Mouse (Mus musculus) forebrain, embryonic 12.5 days (tissue): Measurements from ENCODE around the gene Taf6l. TPM values are rescaled to one million over a fixed set of nuclear protein-coding genes. Genes with fewer than 3 reads are reported as not detected.
A peak's percentile ranks its signal among the peaks of the same experiment; 100 is the strongest.

Experiments used
- ATAC-seq: fragments of 200-750 bp; cut with Nextera tagmentation; 2 replicates; pipeline ENCODE4 v1.8.0; 2017; ENCODE audit warnings: moderate TSS enrichment; ENCODE audit not compliant: low FRiP score
- H3K27ac ChIP-seq: fragments of 300-500 bp; sonication (generic); 2 replicates; pipeline ENCODE4 v1.5.1; 2016; ENCODE audit warnings: mild to moderate bottlenecking
- H3K27me3 ChIP-seq: fragments of 300-500 bp; sonication (generic); 2 replicates; pipeline ENCODE4 v1.6.1; 2016; ENCODE audit warnings: mild to moderate bottlenecking
- H3K36me3 ChIP-seq: fragments of 300-500 bp; sonication (generic); replicated peaks from 2 replicates; pipeline ENCODE4 v1.6.1; 2016; ENCODE audit warnings: mild to moderate bottlenecking
- H3K4me1 ChIP-seq: fragments of 300-500 bp; sonication (generic); 2 replicates; pipeline ENCODE4 v1.6.1; 2016
- H3K4me2 ChIP-seq: fragments of 300-500 bp; sonication (generic); 2 replicates; pipeline ENCODE4 v1.6.1; 2016; ENCODE audit warnings: mild to moderate bottlenecking, moderate library complexity
- H3K4me3 ChIP-seq: fragments of 300-500 bp; sonication (generic); replicated peaks from 2 replicates; pipeline ENCODE4 v1.5.1; 2016; ENCODE audit warnings: mild to moderate bottlenecking
- H3K9ac ChIP-seq: fragments of 300-500 bp; sonication (generic); 2 replicates; pipeline ENCODE4 v1.6.1; 2016; ENCODE audit warnings: mild to moderate bottlenecking
- H3K9me3 ChIP-seq: fragments of 300-500 bp; sonication (generic); 2 replicates; pipeline ENCODE4 v1.6.1; 2016
- WGBS: fragments of 180-500 bp; shearing (Covaris S2); methylation state at CpG from one replicate; pipeline ENCODE4 v1.1.7; 2016; 5-methylcytosine and 5-hydroxymethylcytosine counted together
- polyA plus RNA-seq: library from polyadenylated mRNA; unstranded; fragments of >200 nt; fragmentation: Nextera tagmentation; extraction: Ambion mirVana; gene quantifications from 2 replicates; pipeline ENCODE4 v1.2.1, GENCODE M21; 2016

The Taf6l gene
- polyA plus RNA-seq, 1 experiment from 2014 or later: 35.9 TPM

DNA sequence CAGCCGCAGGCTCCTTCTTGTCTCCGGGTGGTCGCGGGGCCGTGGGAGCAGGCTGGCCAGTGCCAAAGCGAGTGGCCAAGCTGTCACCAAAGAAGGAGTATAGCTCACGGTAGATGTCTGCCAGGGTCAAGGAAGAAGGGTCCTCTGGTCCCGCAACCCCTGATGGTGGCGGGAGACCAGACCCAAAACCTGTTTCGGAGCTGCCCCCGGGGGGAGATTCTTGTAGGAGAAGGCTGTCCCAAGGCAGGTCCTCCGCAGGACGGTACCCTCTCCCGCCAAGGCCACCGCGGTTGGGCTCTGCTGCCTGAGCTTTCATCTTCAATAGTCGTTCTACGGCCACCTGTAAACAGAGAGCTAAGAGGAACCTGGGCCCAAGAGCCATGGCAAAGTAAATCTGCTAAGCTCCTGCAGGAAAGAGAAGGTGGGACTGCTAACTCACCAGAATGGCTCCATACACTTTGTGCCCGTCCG, 11.2 kb downstream of the Taf6l start:
- 6% methylated on average over 20 of the region's 20 CpGs for WGBS
- Histone ChIP-seq H3K27me3 (no peaks in the 10 kb centered on the region), H3K4me2 (peak overlapping the region; percentile 98), H3K9me3 (no peaks in the 10 kb centered on the region), H3K4me3 (peak overlapping the region; percentile 77), H3K9ac (peak overlapping the region; percentile 92), H3K4me1 (peaks cover 34% of the 10 kb centered on the region), H3K27ac (peak overlapping the region; percentile 98), H3K36me3 (peaks cover 37% of the 10 kb centered on the region)
- no peak; the same call in none of the 2 replicates for ATAC-seq

DNA sequence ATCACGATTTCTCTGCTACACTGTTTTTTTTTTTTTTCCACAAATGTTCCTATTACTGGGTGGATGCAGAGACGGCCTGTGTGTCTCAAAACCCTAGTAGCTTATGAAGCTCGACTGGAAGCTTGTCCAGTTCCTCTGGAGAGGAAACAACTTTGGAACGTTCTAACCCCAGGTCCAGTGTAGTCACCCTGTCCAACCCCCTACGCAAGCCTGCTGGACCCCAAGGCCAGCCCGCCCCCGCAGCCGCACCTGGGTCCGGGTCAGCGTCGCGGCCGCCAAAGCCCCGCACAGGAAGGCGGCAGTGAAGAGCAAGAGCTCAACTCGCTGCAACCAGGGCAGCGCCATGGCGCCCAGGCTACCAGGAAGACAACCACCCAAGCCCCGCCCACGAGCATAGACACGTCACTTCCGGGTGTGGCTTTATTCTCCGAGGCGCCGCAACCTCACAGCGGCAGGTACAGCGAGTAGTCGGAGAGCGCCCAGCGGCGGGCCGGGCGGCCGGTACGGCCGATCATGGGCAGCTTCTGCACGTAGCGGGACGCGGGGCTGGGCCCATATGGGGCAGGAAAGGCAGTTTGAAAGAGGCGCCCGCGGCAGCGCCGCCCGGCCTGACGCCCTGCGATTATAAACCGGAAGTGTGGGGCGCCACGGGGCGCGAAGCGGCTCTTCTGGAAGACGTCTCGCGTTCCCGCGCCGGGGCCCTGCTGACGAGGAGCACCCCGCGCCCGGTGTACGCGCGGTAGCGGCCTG, 12.0 kb downstream of the Taf6l start, which contains the start of gene Tmem179b:
TSS of gene Tmem179b (minus strand) at position 382 of the 750 bp plus-strand sequence.
- Histone ChIP-seq H3K4me2 (peak within 1 kb of the TSS; percentile 98), H3K9me3 (no peaks in the 10 kb centered on the region), H3K4me3 (peak within 1 kb of the TSS; percentile 77), H3K9ac (peak within 1 kb of the TSS; percentile 92), H3K36me3 (peaks cover 40% of the 10 kb centered on the region), H3K27ac (peak within 1 kb of the TSS; percentile 98), H3K27me3 (no peaks in the 10 kb centered on the region), H3K4me1 (peaks cover 34% of the 10 kb centered on the region)
- ATAC-seq: peak; percentile 95
- WGBS: under 1% methylated on average over 68 of the region's 68 CpGs

DNA sequence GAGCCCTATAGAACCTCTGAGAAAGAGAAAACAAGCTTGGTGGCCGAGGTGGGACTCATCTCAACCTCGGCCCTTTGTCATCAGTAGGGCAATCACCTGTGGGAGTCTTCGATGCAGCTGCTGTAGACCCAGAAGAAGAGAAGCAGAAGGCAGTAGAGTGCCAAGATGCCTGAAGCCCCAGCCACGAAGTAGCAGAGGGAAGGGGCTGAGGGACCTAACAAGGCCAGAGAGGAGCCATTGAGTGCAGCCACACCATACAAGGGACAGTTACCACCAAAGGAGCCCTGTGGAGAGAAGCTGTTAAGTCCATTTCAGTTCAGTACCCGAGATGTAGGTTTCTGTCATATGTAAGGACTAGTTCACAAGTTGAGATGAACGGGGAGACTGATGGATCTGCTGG, 12.8 kb downstream of the Taf6l start:
- Histone ChIP-seq H3K36me3 (peaks cover 44% of the 10 kb centered on the region), H3K4me2 (peak overlapping the region; percentile 98), H3K4me3 (peak overlapping the region; percentile 77), H3K27me3 (no peaks in the 10 kb centered on the region), H3K9ac (peak overlapping the region; percentile 92; the same call in 1 of the 2 replicates), H3K27ac (0 out of 2 replicates have a peak overlapping the region, but pooled peaks have one; percentile 19), H3K4me1 (peaks cover 34% of the 10 kb centered on the region), H3K9me3 (no peaks in the 10 kb centered on the region)
- no peak for ATAC-seq
- WGBS: 66% methylated on average over 6 of the region's 6 CpGs

DNA sequence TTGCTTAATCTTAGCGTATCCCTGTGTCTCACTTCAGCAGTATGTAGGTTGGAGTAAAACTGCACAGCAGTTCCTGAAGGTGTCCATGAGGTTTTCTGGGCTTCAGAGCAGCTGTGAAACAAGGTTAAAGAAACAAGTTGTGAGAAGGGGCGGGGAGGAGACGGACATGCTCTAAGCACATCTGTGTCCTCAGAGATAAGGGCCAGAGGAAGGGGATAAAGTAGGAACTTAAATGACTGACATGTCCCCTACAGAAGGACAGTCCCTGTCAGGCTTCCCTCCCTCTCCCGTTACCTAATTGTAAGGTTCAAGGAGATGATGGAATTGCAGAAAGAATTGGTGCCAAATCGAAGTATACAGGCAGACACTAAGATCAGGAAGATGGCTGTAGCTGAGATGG, 13.2 kb downstream of the Taf6l start:
- no peaks in the 10 kb centered on the region for H3K9me3 ChIP-seq
- H3K4me2 ChIP-seq: peak overlapping the region; percentile 98
- no peak overlapping the region for H3K9ac ChIP-seq
- WGBS: 89% methylated on average over 5 of the region's 5 CpGs
- peaks cover 44% of the 10 kb centered on the region for H3K36me3 ChIP-seq
- H3K4me1 ChIP-seq: peaks cover 34% of the 10 kb centered on the region
- 0 out of 2 replicates have a peak overlapping the region, but pooled peaks have one; percentile 77 for H3K4me3 ChIP-seq
- peak overlapping the region; percentile 19; the same call in 1 of the 2 replicates for H3K27ac ChIP-seq
- no peaks in the 10 kb centered on the region for H3K27me3 ChIP-seq
- ATAC-seq: no peak

DNA sequence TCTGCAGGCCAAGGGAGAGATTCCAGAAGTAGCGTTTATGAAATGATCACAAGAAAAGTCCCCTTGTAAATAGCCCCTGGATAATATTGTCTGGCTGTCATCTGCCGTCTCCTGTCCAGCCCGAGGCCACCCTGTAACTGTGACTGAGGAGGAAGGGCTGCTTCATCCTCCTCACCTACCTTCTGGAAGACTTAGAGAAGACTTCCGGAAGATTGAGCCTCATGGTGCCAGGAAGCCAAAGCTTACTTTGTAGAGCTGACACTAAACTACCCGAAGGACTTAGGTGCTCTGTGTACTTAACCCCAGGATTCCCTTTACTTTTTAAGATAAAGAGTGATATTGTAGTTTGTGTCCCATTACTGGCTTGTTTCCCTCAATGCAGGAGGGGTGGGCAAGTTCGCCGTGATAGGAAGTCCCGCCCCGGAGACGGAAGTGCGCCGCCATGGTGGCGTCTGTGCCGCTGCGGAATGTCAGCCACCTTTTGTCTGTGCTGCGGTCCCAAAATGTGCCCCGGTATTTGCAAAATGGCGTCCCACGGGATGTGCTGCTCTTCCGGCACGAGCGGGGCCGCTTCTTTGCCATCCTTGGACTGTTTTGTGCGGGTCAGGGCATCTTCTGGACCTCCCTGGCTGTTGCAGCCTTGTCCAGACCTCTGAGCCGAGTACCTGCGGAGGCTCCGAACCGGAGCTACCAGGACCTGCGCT, 15.5 kb downstream of the Taf6l start, which contains the start of gene Tmem223:
TSS of gene Tmem223 (plus strand) at position 430 of the 704 bp plus-strand sequence.
- H3K9me3 ChIP-seq: peaks cover 2% of the 10 kb centered on the region; the same call in 1 of the 2 replicates
- peak within 1 kb of the TSS; percentile 93 for H3K27ac ChIP-seq
- peaks cover 33% of the 10 kb centered on the region for H3K4me1 ChIP-seq
- ATAC-seq: peak; percentile 63
- peak within 1 kb of the TSS; percentile 93 for H3K9ac ChIP-seq
- 19% methylated on average over 29 of the region's 29 CpGs for WGBS
- H3K4me2 ChIP-seq: peak within 1 kb of the TSS; percentile 70
- H3K27me3 ChIP-seq: no peaks in the 10 kb centered on the region
- H3K36me3 ChIP-seq: peaks cover 65% of the 10 kb centered on the region
- H3K4me3 ChIP-seq: peak within 1 kb of the TSS; percentile 77

DNA sequence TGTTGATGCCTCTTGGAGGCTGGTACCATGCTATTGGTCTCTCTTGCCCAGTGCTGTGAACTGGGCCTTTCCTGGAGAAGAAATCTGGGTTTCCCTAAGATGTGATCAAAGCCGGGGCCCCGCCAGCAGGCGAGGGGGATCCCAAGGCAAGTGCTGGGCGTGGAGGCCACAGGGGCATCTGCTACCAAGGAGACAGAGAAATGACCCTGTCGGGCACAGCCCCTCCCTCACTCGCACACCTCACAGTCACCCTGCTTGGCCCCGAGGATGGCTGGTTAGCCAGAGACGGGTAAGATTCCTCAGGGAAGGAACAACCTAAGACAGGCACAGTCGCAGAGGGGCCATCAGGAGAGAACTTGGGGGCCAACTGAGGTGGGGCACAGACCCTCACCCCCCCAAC, 20.7 kb downstream of the Taf6l start:
- H3K36me3 ChIP-seq: peaks cover 82% of the 10 kb centered on the region

DNA sequence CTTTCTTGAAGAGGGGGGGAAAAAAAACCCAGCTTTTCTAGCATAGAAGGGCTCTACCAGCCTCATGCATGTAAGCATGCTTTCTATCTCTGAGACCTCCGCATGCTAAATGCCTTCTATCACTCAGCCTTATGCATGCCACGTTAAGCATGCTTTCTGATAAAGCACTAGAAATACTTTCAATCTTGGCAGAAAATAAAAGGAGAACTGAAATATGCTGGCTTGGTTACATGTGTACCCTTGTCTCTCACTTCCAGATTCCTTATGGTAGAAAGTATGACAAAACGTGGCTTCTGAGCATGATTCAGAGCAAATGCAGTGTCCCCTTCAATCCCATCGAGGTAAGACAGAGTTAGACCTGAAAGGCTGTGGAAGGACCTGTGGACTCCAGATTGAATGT, 22.9 kb downstream of the Taf6l start:
- no peak overlapping the region for H3K4me2 ChIP-seq
- peaks cover 8% of the 10 kb centered on the region for H3K4me1 ChIP-seq
- peaks cover 62% of the 10 kb centered on the region for H3K36me3 ChIP-seq
- WGBS: 91% methylated on average over 4 of the region's 4 CpGs
- no peak for ATAC-seq
- H3K27me3 ChIP-seq: no peaks in the 10 kb centered on the region
- no peak overlapping the region for H3K4me3 ChIP-seq
- no peak overlapping the region for H3K9ac ChIP-seq
- peaks cover 7% of the 10 kb centered on the region; the same call in 1 of the 2 replicates for H3K9me3 ChIP-seq
- H3K27ac ChIP-seq: no peak overlapping the region

More for the DNA sequence above, 20.7 kb downstream of the Taf6l start:
- no peak overlapping the region for H3K4me2 ChIP-seq
- no peak overlapping the region for H3K9ac ChIP-seq
- H3K27me3 ChIP-seq: no peaks in the 10 kb centered on the region
- no peak for ATAC-seq
- H3K27ac ChIP-seq: no peak overlapping the region
- H3K4me1 ChIP-seq: 0 out of 2 replicates have a peak, but pooled peaks cover 1% of the 10 kb centered on the region
- H3K4me3 ChIP-seq: no peak overlapping the region
- H3K9me3 ChIP-seq: peaks cover 7% of the 10 kb centered on the region; the same call in 1 of the 2 replicates
- WGBS: over 99% methylated on average over 9 of the region's 9 CpGs

DNA sequence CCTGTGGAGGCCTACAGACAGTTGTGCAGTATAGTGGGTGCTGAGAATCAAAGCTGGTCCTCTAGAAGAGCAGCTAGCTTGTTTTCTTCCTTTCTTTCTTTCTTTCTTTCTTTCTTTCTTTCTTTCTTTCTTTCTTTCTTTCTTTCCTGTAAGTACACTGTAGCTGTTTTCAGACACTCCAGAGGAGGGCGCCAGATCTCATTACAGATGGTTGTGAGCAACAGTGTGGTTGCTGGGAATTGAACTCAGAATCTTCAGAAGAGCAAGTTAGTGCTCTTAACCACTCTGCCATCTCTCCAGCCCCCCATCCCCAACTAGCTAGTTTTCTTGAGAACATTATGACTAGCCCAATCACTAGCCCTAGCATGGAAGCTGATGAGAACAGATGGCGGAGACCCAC, 25.5 kb downstream of the Taf6l start:
- Histone ChIP-seq H3K9ac (no peak overlapping the region), H3K4me3 (no peak overlapping the region), H3K36me3 (peaks cover 37% of the 10 kb centered on the region), H3K9me3 (peaks cover 6% of the 10 kb centered on the region; the same call in 1 of the 2 replicates), H3K4me2 (no peak overlapping the region), H3K27me3 (no peaks in the 10 kb centered on the region), H3K27ac (no peak overlapping the region), H3K4me1 (peaks cover 23% of the 10 kb centered on the region)
- 95% methylated on average over 2 of the region's 2 CpGs for WGBS
- no peak for ATAC-seq

DNA sequence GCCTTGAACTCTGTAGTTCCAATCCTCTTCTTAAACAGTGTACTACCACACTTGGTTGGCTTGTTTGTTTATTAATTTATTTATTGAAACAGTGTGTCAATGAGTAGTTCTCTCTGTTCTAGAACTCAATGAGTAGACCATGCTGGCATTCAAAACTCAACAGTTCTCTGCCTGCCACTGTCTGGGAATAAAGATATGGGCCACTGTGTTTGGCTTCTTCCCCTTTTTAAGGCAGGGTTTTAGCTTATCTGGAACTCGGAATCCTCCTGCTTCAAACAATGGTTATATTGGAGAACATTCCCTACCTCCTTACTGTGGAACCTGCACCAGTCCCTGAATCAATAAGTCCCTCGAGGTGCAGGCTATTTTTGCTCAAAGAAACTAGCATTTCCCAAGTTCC, 27.3 kb downstream of the Taf6l start:
- Histone ChIP-seq H3K9ac (no peak overlapping the region), H3K27me3 (no peaks in the 10 kb centered on the region), H3K27ac (no peak overlapping the region), H3K4me2 (no peak overlapping the region), H3K36me3 (peaks cover 33% of the 10 kb centered on the region), H3K9me3 (no peaks in the 10 kb centered on the region), H3K4me3 (no peak overlapping the region), H3K4me1 (peaks cover 25% of the 10 kb centered on the region)
- WGBS: 93% methylated on average over 2 of the region's 2 CpGs
- ATAC-seq: no peak

DNA sequence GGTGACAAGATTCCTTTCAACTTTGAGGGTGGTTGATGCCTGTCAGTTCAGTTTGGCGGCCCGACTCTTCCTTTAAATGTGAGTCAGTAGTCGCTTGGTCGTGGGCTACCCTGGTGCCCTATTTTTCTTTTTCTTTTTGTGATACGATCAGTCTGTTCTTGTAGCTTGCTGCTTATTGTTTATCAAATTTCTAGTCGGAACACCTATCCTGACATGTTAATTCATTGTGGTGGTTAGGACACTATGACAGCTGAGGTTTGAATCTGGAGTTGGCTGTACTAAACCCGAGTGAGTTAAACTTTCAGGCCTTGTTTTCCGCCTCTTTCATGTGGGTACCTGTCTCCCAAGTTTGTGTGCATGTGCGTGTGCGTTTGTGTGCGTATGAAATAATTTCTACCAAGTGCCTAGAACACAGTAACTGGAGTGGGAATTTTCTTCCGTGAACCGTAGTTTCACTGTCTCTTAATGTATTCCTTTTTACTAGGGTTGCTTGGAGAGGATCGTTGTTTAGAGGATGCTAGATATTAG, 28.7 kb downstream of the Taf6l start:
- no peak for ATAC-seq
- Histone ChIP-seq H3K4me2 (peak overlapping the region; percentile 68), H3K9ac (peak overlapping the region; percentile 96), H3K4me3 (peak overlapping the region; percentile 83), H3K36me3 (peaks cover 22% of the 10 kb centered on the region), H3K9me3 (no peaks in the 10 kb centered on the region), H3K4me1 (peaks cover 25% of the 10 kb centered on the region), H3K27ac (peak overlapping the region; percentile 88), H3K27me3 (no peaks in the 10 kb centered on the region)
- WGBS: 8% methylated on average over 14 of the region's 14 CpGs

DNA sequence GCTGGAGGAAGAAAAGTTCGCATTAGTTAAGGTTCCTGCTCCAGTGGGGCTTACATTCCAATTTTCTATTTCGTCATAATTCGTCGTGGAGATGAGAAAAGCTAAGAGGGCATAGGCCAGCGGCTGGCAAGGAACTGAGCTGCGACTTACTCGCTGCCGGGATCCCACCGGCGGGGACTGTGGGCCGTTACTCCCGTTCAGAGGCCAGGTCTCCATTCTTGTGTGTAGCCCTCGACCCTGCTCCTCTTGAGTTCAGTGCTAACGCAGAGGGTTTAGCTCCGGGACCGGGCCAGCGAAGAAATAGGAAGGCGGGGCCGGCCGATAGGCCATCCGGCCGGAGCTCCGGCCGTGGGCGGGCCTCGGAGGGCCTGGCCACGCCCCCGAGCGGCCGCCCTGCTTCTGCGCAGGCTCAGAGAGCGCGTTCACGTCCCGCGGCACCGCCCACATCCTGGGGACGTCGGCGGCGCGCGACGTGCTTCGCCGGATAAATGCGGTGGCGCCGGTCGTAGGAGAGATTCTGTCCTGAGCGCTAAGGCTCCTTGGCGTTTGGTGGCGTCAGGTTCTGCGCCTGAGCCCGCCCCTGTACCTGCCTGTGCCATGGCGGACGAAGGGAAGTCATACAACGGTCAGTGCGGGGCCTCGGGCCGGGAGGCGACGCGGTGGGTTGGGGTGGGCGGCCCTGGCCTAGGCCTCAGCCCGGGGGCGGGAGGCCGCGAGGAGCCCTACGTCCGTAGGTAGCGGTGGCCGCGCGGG, 29.4 kb downstream of the Taf6l start, which contains the start of gene Nxf1:
TSS of gene Nxf1 (plus strand) at position 439 of the 753 bp plus-strand sequence.
- under 1% methylated on average over 72 of the region's 75 CpGs for WGBS
- ATAC-seq: peak; percentile 96
- H3K9ac ChIP-seq: peak within 1 kb of the TSS; percentile 96
- H3K27me3 ChIP-seq: no peaks in the 10 kb centered on the region
- peak within 1 kb of the TSS; percentile 68 for H3K4me2 ChIP-seq
- peak within 1 kb of the TSS; percentile 83 for H3K4me3 ChIP-seq
- no peaks in the 10 kb centered on the region for H3K9me3 ChIP-seq
- H3K27ac ChIP-seq: peak within 1 kb of the TSS; percentile 88
- H3K36me3 ChIP-seq: peaks cover 25% of the 10 kb centered on the region
- H3K4me1 ChIP-seq: peaks cover 25% of the 10 kb centered on the region
